Mouse (Mus musculus): ENCODE data around the gene Ccdc107. TPM values are rescaled to one million over a fixed set of nuclear protein-coding genes. Genes with fewer than 3 reads are reported as not detected.
A peak's percentile ranks its signal among the peaks of the same experiment; 100 is the strongest.

Ccdc107 gene
- polyA plus RNA-seq, 1 experiment = 367 TPM

DNA sequence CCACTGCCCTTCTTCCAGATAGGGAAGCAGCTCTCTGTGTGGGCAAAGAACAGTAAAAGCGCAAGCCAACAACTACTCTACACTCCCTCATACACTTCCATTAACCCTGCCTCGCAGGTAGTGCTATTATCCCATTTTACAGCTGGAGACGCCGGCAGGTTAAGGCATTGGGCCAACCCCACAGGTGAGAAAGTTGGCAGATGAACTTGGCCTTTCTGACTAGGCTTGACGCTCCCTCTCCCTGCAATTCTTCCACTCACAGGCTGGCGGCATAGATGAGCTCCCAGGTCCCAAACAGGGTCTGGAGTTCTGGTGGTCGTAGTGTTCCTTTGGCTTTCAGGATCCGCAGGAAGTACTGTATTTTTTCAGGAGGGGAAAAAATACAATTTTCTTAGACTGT, 6.3 kb downstream of the Ccdc107 start:
- Histone ChIP-seq H3K27ac (ENCODE audit: control insufficient read depth, insufficient read depth, low read length) (no peak overlapping the region), H3K4me1 (replicated peaks; ENCODE audit: control insufficient read depth, insufficient read depth, low read length) (peaks cover 32% of the 10 kb centered on the region), H3K36me3 (ENCODE audit: control insufficient read depth, insufficient read depth, low read length) (no peaks in the 10 kb centered on the region), H3K27me3 (ENCODE audit: control insufficient read depth, insufficient read depth, low read length) (no peaks in the 10 kb centered on the region), H3K4me3 (ENCODE audit: control insufficient read depth, insufficient read depth, low read length) (peak overlapping the region; percentile 76)
- WGBS = 5% methylated on average over 8 of the region's 8 CpGs
- TF ChIP-seq CTCF (IDR thresholded peaks at IDR 0.05; ENCODE audit: borderline replicate concordance, control insufficient read depth, extremely low read depth, insufficient read depth, low read length, poor library complexity) (no peak), POLR2A (IDR thresholded peaks at IDR 0.05; ENCODE audit: control insufficient read depth, extremely low read depth, insufficient read depth, low read length, poor library complexity) (no peak)
- DNase-seq = peak; percentile 74

DNA sequence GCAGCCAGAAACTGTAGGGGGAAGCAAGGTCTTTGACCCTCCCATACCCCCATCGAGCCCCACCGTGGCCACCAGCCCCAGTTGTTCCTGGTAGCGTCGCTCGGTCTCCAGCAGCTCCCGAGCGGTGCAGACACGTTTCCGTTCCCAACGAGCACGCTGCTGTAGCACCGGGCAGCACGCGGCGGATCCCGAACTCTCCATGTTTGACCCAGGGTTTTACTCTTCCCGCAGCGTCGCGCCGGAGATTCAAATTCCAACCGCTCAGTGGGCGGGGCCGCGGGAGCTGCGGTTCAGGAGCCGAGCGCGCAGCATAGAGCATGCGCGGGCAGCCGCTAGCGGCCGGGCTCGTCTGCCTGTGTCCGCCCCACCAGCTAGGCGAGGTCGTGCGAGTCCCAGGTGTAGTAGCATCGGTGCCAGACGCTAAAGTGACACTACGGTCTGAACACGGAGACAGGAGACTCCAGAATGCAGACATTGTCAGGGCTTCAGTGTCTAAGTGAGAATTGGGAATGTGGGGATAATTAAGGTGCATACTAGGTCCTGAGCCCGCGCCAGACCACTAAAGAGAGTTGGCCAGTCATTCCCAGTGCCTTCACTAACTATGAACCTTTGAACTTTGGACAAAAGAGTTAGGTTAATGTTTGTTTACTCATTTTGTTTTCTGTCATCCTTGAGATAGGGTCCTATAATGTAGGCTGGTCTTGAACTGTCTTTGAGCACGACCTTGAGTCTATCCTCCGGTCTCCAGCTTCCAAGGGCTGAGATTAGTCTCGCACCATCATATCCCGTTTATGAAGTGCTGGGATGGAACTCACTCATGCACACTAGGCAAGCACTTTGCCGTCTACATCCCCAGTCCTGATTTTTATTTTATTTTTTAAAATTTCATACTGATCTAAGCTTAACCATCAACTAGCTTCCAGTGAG, 7.0 kb downstream of the Ccdc107 start, which contains the start of gene Arhgef39:
Arhgef39 (minus strand) TSS at position 289 of the 927 bp plus-strand sequence.
- Histone ChIP-seq H3K27ac (ENCODE audit: control insufficient read depth, insufficient read depth, low read length) (no peak within 1 kb of the TSS), H3K36me3 (ENCODE audit: control insufficient read depth, insufficient read depth, low read length) (no peaks in the 10 kb centered on the region), H3K4me1 (replicated peaks; ENCODE audit: control insufficient read depth, insufficient read depth, low read length) (peaks cover 33% of the 10 kb centered on the region), H3K27me3 (ENCODE audit: control insufficient read depth, insufficient read depth, low read length) (no peaks in the 10 kb centered on the region), H3K4me3 (ENCODE audit: control insufficient read depth, insufficient read depth, low read length) (peak within 1 kb of the TSS; percentile 76)
- WGBS = 8% methylated on average over 50 of the region's 50 CpGs
- no peak for TF ChIP-seq CTCF (IDR thresholded peaks at IDR 0.05; ENCODE audit: borderline replicate concordance, control insufficient read depth, extremely low read depth, insufficient read depth, low read length, poor library complexity)
- TF ChIP-seq POLR2A (IDR thresholded peaks at IDR 0.05; ENCODE audit: control insufficient read depth, extremely low read depth, insufficient read depth, low read length, poor library complexity) = 0 out of 2 replicates have a peak, but pooled peaks have one; percentile 18
- peak; percentile 80 for DNase-seq

DNA sequence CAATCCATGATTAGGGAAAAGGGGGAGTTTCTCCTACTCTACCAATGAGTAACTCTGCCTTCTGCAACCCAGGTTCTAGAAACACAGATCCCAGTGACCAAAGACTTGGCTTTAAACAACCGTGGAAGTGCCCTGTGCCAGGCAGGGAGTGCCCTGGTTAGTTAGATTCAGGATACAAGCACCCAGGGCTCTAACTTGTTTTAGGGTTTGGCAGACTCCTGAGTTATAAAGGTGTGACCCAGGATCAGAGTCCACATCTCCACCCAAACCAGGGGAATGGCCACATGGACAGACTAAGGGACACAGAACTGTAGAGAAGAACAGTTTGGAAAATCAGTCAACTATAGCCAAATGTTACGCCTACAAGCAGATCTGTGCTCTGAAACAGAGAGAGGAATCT, 10.3 kb downstream of the Ccdc107 start:
- Histone ChIP-seq H3K4me3 (ENCODE audit: control insufficient read depth, insufficient read depth, low read length) (no peak overlapping the region), H3K27me3 (ENCODE audit: control insufficient read depth, insufficient read depth, low read length) (no peaks in the 10 kb centered on the region), H3K36me3 (ENCODE audit: control insufficient read depth, insufficient read depth, low read length) (no peaks in the 10 kb centered on the region), H3K4me1 (replicated peaks; ENCODE audit: control insufficient read depth, insufficient read depth, low read length) (peaks cover 24% of the 10 kb centered on the region), H3K27ac (ENCODE audit: control insufficient read depth, insufficient read depth, low read length) (no peak overlapping the region)
- no peak for TF ChIP-seq POLR2A (IDR thresholded peaks at IDR 0.05; ENCODE audit: control insufficient read depth, extremely low read depth, insufficient read depth, low read length, poor library complexity)
- TF ChIP-seq CTCF (IDR thresholded peaks at IDR 0.05; ENCODE audit: borderline replicate concordance, control insufficient read depth, extremely low read depth, insufficient read depth, low read length, poor library complexity) = no peak
- DNase-seq = no peak
- WGBS = 91% methylated on average over 2 of the region's 2 CpGs

DNA sequence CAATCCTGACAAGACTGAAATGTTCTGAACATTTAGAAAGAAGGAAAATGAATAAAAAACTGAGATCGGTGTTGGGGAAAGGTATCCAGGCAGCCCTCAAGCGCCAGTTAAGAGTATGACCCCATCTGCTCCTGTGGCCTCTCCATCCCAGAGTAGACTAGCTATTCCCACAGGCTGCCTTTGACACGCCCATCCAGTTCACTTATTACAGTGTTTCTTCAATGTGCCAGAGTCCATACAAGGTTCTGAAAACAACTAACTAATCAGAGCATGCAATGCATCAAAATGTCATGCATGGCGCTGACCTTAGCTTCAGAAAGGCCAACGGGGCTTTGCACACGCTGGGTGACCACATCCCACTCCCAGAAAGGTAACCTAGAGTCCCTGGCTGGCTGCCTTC, 10.8 kb downstream of the Ccdc107 start:
- peaks cover 22% of the 10 kb centered on the region for H3K4me1 ChIP-seq (replicated peaks; ENCODE audit: control insufficient read depth, insufficient read depth, low read length)
- H3K27ac ChIP-seq (ENCODE audit: control insufficient read depth, insufficient read depth, low read length) = no peak overlapping the region
- no peaks in the 10 kb centered on the region for H3K36me3 ChIP-seq (ENCODE audit: control insufficient read depth, insufficient read depth, low read length)
- H3K27me3 ChIP-seq (ENCODE audit: control insufficient read depth, insufficient read depth, low read length) = no peaks in the 10 kb centered on the region
- TF ChIP-seq POLR2A (IDR thresholded peaks at IDR 0.05; ENCODE audit: control insufficient read depth, extremely low read depth, insufficient read depth, low read length, poor library complexity) (no peak), CTCF (IDR thresholded peaks at IDR 0.05; ENCODE audit: borderline replicate concordance, control insufficient read depth, extremely low read depth, insufficient read depth, low read length, poor library complexity) (no peak)
- no peak for DNase-seq
- 92% methylated on average over 6 of the region's 6 CpGs for WGBS
- H3K4me3 ChIP-seq (ENCODE audit: control insufficient read depth, insufficient read depth, low read length) = no peak overlapping the region

DNA sequence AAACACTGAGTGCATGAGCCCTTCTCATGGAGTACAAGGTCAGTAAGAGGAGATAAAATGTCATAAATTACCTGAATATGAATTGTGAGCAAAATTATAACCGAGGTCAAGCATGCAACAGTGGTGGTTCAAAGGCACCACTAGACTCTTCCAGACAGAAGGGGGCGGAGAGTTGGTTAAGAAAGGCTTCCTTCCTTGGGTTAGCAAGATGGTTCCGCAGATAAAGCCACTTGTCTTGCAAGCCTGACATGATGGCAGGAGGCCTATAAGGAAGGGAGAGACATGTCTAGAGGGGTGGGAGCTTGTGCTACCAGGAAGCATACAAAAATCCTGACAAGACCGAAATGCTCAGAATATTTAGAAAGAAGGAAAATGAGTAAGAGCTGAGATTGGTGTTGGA, 11.6 kb downstream of the Ccdc107 start:
- Histone ChIP-seq H3K27me3 (ENCODE audit: control insufficient read depth, insufficient read depth, low read length) (no peaks in the 10 kb centered on the region), H3K27ac (ENCODE audit: control insufficient read depth, insufficient read depth, low read length) (no peak overlapping the region), H3K4me3 (ENCODE audit: control insufficient read depth, insufficient read depth, low read length) (no peak overlapping the region), H3K4me1 (replicated peaks; ENCODE audit: control insufficient read depth, insufficient read depth, low read length) (peaks cover 21% of the 10 kb centered on the region), H3K36me3 (ENCODE audit: control insufficient read depth, insufficient read depth, low read length) (no peaks in the 10 kb centered on the region)
- TF ChIP-seq CTCF (IDR thresholded peaks at IDR 0.05; ENCODE audit: borderline replicate concordance, control insufficient read depth, extremely low read depth, insufficient read depth, low read length, poor library complexity) (no peak), POLR2A (IDR thresholded peaks at IDR 0.05; ENCODE audit: control insufficient read depth, extremely low read depth, insufficient read depth, low read length, poor library complexity) (no peak)
- no peak for DNase-seq
- 10% methylated on average over 4 of the region's 4 CpGs for WGBS

DNA sequence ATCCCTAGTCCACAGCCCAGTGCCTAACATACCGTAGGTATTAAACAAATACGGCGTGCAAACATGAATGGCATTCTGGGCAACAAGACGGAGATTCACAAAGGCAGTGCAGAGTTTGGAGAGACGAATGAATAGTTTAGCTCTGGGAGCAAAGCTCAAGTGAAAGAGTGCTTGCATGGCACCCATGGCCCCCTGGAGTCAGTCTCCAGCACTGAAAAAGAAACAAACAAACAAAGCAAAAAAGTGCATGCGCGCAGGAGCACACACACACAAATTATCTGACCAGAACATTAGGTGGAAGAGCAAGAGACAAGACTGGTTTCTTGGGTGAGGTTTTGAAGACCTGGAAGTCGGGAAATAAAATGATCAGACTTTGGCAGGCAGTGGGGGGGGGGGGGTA, 13.4 kb downstream of the Ccdc107 start:
- TF ChIP-seq POLR2A (IDR thresholded peaks at IDR 0.05; ENCODE audit: control insufficient read depth, extremely low read depth, insufficient read depth, low read length, poor library complexity) (no peak), CTCF (IDR thresholded peaks at IDR 0.05; ENCODE audit: borderline replicate concordance, control insufficient read depth, extremely low read depth, insufficient read depth, low read length, poor library complexity) (no peak)
- DNase-seq = no peak
- no peak overlapping the region for H3K27ac ChIP-seq (ENCODE audit: control insufficient read depth, insufficient read depth, low read length)
- H3K36me3 ChIP-seq (ENCODE audit: control insufficient read depth, insufficient read depth, low read length) = no peaks in the 10 kb centered on the region
- no peak overlapping the region for H3K4me3 ChIP-seq (ENCODE audit: control insufficient read depth, insufficient read depth, low read length)
- no peaks in the 10 kb centered on the region for H3K27me3 ChIP-seq (ENCODE audit: control insufficient read depth, insufficient read depth, low read length)
- WGBS = 97% methylated on average over 8 of the region's 8 CpGs
- H3K4me1 ChIP-seq (replicated peaks; ENCODE audit: control insufficient read depth, insufficient read depth, low read length) = peaks cover 22% of the 10 kb centered on the region
